Mouse (Mus musculus) left cerebral cortex, postnatal 10 days (tissue): ENCODE measurements around the gene Tns1. TPM values are rescaled to one million over a fixed set of nuclear protein-coding genes. Genes with fewer than 3 reads are reported as not detected.

Experiments
- DNase-seq, 2 experiments: peaks; one replicate each; pipeline ENCODE4 v3.0.0; 2021 to 2022; ENCODE audit warnings: low spot score in 2 of 2, mixed read lengths in 1 of 2; ENCODE audit errors: extremely low spot score in 1 of 2
- intact Hi-C: fragments of 180-260 bp; cut with DNase I; formaldehyde crosslinking; loops from one replicate; pipeline ENCODE4 v1.15.1; 2025
- total RNA-seq, 2 experiments: library from RNA; stranded (reverse); gene quantifications; 2 replicates each; pipeline ENCODE4 v1.2.3; 2021

The Tns1 gene
- total RNA-seq, 2 experiments from 2014 or later: 29.3 to 29.8 TPM

DNA sequence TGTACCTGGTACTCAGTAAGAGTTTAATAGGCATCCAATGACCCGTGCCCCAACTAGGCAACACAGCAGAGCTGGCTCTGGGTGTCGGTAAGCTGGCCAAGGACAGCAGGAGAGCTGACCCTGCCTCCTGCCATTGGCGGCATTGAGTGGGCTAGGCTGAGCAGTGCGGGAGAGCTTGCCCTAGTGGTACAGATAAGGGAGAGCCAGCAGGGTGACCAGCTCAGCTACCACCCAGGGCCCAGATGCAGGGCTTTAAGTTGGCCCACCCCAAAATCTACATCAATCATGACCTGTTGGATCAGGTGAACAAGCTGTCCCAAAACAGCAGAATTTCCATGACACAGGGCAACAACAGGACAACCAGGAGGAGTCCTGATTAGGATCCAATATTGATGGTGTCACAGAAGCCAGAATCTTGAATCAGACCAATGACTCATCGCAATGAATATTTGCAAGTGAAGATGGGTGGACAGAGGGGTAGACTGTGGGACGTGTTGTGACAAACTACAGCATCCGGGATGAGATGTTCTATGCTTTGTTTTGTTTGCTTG is 54.2 kb downstream of the Tns1 start:
- intact Hi-C loops: no loop called here

DNA sequence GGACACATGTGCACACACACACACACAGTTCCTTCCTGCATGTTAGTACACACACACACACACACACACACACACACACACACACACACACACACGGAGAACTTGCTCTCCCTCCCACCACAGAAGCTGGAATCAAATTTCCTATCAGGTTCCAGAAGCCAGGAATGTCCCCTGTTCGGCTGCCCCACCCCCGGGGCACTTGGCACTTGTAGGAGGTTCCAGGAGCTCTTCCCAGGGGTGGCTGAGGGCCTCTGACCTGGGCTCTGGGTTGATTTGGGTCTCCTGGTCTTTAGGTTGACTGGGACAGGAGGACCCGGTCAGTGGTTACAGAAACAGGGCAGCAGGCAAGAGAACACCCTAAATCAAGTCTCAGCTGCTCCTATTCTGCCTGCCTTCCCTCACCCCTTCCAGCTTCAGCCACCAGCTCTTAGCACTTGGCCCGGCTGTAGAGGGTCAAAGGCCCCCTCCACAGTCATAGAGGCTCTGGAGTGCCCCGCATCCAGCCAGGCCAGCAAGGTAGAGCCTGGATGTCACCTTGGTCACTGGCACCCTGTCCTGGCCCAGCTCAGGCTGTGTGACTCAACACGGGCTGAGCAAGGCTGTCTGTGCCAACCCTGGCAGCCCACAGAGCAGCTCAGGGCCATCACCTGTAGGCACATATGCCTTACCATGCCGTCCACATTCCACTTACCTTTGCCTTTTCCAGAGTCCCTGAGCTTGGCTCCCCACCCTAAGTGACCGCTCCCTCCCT is 55.0 kb downstream of the Tns1 start:
- intact Hi-C loops: no loop called here
- no peak for DNase-seq

More for the DNA sequence above, 54.2 kb downstream of the Tns1 start:
- no peak for DNase-seq

GRCm38 (mm10) chr1:74068366-74069084 is 55.7 kb downstream of the Tns1 start:
- no peak for DNase-seq
- intact Hi-C loops: no loop called here

- intact Hi-C loops: no loop called here
- no peak for DNase-seq
Measured at GRCm38 (mm10) chr1:74067866-74068265, 56.4 kb downstream of the Tns1 start.

DNA sequence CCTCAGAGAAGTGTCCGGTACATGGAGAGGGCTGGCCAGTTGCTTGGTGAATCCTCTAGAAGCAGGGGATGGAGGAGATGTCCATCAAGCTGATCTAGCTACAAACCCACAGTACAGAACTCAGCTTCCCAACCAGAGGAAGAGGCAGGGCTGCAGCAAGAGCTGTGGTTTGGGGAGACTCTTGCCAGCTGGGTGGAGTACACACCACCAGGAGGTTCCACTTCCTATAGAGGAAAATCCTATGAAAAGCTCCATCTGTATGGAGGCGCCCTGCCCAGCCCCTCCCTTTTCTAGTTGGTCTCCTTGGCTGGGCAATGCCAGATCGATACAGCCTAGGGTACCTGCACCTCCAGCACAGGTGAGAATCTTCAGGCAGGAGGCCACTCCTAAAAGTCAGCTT is 57.7 kb downstream of the Tns1 start:
- intact Hi-C loops: no loop called here
- no peak for DNase-seq

GRCm38 (mm10) chr1:74066061-74066460 is 58.2 kb downstream of the Tns1 start:
- intact Hi-C loops: no loop called here
- no peak for DNase-seq

DNA sequence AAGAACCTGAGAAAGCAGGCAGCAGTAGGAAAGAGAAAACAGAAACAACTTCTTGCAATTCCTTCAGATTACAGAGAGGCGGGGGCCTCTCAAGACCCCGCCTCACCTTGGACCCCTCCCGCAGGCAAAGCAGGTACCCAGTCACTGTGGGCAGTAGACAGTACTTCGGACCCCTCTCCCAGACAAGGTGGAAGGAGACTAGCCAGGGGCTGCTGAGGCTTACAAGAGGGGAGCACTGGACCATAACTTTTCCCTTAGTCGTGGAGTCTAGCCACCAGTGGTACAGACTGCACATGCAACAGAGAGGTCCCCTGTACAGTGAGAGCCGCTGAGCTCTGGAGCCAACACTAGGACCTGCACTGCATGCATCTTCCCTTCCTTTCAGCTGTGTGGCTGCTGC is 64.2 kb downstream of the Tns1 start:
- no peak for DNase-seq
- intact Hi-C loops: no loop called here

DNA sequence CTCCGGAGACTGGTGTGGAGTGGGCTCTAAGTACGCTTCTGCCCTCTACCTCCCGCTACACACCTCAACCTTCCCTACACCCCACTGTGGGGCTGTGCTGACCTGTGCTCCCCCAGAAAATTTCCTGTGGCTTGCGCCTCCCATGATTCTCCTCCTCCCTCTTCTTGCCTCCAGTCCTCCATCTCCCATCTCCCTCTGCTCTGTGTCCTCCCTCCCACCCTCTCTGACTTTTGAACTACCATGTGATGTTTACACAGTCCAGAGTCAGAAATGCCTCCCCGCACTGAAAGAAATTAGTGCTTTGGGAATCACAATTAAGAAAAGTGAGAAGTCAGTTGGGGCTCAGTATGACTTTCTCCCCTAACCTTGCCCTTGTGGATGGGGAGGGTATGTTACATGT is 64.7 kb downstream of the Tns1 start:
- no peak for DNase-seq
- intact Hi-C loops: no loop called here

- intact Hi-C loops: no loop called here
- no peak for DNase-seq
Measured at GRCm38 (mm10) chr1:74058771-74059170, 65.5 kb downstream of the Tns1 start.

- no peak for DNase-seq
- intact Hi-C loops: no loop called here
Measured at GRCm38 (mm10) chr1:74058309-74058708, 65.9 kb downstream of the Tns1 start.

GRCm38 (mm10) chr1:74057501-74057900 is 66.7 kb downstream of the Tns1 start:
- intact Hi-C loops: no loop called here
- DNase-seq: no peak

- intact Hi-C loops: no loop called here
- no peak for DNase-seq
Measured at GRCm38 (mm10) chr1:74055552-74055951, 68.7 kb downstream of the Tns1 start.

DNA sequence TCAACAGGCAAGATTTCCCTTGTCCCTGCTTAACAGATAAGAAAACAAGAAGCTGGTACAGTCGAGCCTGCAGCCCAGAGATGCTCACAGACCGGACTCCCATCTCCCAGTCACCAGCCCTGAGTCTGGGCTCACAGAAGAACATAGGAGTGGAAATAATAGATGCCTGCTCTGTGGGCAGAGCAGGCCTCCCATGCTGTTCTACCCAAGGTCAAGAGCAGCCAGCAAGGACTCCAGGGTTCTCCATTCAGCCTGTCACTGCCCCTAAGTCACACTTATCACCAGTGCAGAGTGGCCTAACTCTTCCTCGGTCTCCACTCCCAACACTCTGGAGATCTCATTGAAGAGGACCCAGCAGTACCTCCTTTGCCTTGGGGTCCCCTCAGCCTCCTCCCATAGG is 69.8 kb downstream of the Tns1 start:
- no peak for DNase-seq
- intact Hi-C loops: no loop called here

DNA sequence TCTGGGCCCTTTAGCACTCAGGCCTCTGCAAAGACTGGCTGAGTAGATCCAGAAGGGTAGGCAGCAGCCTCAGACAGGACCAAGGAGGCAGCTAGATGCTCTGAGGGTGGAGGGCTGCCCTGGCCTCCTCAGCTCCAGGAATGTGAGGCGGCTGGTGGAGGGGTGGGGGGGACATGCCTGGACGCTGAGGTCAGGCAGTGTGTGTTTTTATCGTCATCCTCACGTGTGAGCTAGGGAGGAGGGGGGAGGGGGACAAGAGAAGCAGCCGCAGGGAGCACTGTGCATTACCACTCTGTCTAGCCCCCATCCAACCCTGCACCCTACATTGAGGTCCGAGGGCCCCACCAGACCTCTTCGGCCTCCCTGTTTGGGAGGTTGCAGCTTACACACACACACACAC is 70.2 kb downstream of the Tns1 start:
- intact Hi-C loops: no loop called here
- no peak for DNase-seq

DNA sequence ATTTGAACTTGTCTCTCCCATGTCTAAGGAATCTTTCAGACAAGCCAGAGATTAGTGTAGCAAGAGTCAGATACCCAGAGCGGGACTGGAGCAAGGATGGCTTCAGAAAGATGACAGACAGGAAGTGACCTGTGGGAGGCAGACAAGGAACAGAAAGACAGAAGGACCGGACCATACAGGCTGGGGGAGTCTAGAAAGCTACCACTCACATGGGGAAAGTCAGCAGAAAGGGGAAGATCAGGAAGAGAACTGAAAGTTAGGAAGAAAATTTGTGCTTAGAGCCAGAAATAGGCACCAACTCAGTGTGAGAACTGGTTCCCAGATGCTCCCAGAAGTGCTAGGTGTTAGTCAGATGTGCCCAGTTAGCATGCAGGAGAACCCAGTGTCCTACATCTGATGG is 71.2 kb downstream of the Tns1 start:
- no peak for DNase-seq
- intact Hi-C loops: no loop called here

- intact Hi-C loops: no loop called here
- DNase-seq: no peak
Measured at GRCm38 (mm10) chr1:74051349-74051748, 72.9 kb downstream of the Tns1 start.

DNA sequence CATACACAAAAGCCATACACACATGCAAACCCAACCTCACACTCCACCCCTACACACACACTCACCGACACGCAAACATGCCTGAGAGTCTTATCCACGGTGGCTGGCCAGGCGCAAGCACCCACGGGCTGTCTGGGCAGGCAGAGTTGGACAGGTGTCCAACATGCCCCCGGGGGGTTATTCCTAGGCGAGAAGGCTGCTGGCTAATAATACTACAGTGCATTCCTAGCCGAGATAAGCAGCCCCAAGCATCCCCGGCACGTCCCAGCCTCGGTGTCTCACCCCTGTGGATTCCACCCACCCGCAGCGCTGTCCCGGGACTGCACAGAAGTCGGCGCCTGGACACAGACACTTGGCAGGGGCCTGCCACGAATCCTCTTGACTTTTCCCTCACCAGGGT is 74.8 kb downstream of the Tns1 start:
- no peak for DNase-seq
- intact Hi-C loops: no loop called here

DNA sequence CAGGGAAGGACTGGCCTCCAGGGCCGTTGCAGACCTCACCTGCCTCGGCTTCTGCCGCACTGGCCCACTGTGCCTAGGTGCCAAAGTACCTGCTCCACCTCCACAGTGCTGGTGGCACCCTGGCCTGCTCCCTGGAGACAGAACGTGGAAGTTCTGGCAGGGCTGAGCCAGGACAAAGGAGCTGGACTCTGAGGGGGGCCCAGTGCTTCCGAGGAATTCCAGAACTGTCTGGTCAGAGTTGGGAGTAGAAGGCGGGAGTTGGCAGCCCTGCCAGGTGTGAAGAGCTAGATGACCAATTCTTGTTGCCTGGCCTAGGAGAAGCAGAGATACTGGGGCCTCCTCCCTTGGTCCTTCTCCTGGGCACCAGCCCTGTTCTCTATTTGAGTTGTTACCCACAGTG is 76.5 kb downstream of the Tns1 start:
- intact Hi-C loops: no loop called here
- DNase-seq: no peak

- intact Hi-C loops: no loop called here
- no peak for DNase-seq
Measured at GRCm38 (mm10) chr1:74047311-74047710, 76.9 kb downstream of the Tns1 start.

DNA sequence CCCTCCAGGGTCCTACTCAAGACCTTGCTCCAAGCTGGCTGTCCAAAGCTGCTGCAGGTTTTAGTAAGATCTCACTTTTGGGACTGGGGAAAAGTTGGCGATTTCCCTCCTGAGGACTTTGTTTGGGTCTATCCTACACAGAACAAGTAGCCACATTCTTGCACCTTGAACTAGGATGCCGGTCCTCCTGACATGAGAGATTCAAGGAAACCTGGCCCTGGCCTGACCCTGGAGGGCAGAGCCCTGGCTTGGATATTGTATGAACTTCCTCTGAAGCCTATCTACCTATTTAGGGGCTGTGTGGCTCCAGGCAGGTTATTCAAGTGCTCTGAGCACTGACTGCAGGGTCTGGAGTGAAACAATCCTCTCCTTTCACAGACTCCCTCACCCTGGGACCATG is 79.2 kb downstream of the Tns1 start:
- intact Hi-C loops: no loop called here
- no peak for DNase-seq
